Mouse (Mus musculus) spleen, adult 2 months (tissue): ENCODE data around the gene Rbm3. TPM values are rescaled to one million over a fixed set of nuclear protein-coding genes. Genes with fewer than 3 reads are reported as not detected.

Experiments used
- DNase-seq, 2 experiments: peaks; one replicate each; pipeline versions ENCODE4 v3.0.0 to v3.0.0-alpha.2; 2012 to 2021; ENCODE audit warnings: low spot score in 2 of 2, low read depth in 1 of 2
- H3K27ac ChIP-seq: fragments of 200-500 bp; 2 replicates; pipeline ENCODE4 v1.5.1; 2012; ENCODE audit warnings: low read length, inconsistent platforms; ENCODE audit not compliant: insufficient read depth
- H3K27me3 ChIP-seq: fragments of 200-500 bp; 2 replicates; pipeline ENCODE4 v1.6.1; 2012; ENCODE audit warnings: mild to moderate bottlenecking, moderate library complexity, low read length, inconsistent platforms; ENCODE audit not compliant: control insufficient read depth, insufficient read depth
- H3K36me3 ChIP-seq: fragments of 200-500 bp; 2 replicates; pipeline ENCODE4 v1.6.1; 2012; ENCODE audit warnings: mild to moderate bottlenecking, low read length, inconsistent platforms; ENCODE audit not compliant: control insufficient read depth, insufficient read depth
- H3K4me1 ChIP-seq: fragments of 200-500 bp; 2 replicates; pipeline ENCODE4 v1.6.1; 2011; ENCODE audit warnings: inconsistent platforms; ENCODE audit not compliant: control insufficient read depth, insufficient read depth, insufficient read length
- H3K4me3 ChIP-seq: fragments of 200-500 bp; 2 replicates; pipeline ENCODE4 v1.5.1; 2011; ENCODE audit warnings: mild to moderate bottlenecking, inconsistent platforms; ENCODE audit not compliant: insufficient read depth, insufficient read length; ENCODE audit errors: extremely low read depth
- CTCF ChIP-seq: fragments of 200-500 bp; IDR thresholded peaks from 2 replicates; pipeline ENCODE4 v1.5.1; 2011; ENCODE audit warnings: mild to moderate bottlenecking, inconsistent platforms; ENCODE audit not compliant: insufficient read depth, insufficient read length, insufficient replicate concordance; ENCODE audit errors: extremely low read depth
- POLR2A ChIP-seq: fragments of 200-500 bp; IDR thresholded peaks from 2 replicates; pipeline ENCODE4 v1.6.1; 2011; ENCODE audit warnings: low read depth, low read length, inconsistent platforms
- WGBS: fragments of 180-500 bp; shearing (Covaris S2); methylation state at CpG from one replicate; pipeline ENCODE4 v1.1.7; 2018; 5-methylcytosine and 5-hydroxymethylcytosine counted together
- polyA plus RNA-seq: library from polyadenylated mRNA; depleted of rRNA; stranded (reverse); fragments of >200 nt; gene quantifications from 2 replicates; pipeline ENCODE4 v1.2.3, GENCODE M21; 2012

Rbm3 gene
- polyA plus RNA-seq, 1 experiment: 95.6 TPM

- TF ChIP-seq POLR2A (peak; percentile 54), CTCF (no peak)
- H3K27ac ChIP-seq: peak within 1 kb of the TSS; percentile 98
- DNase-seq: peak; percentile 86 to 88
- peaks cover 4% of the 10 kb centered on the region for H3K36me3 ChIP-seq
- peak within 1 kb of the TSS; percentile 87 for H3K4me3 ChIP-seq
- WGBS: 25% methylated on average over 38 of the region's 40 CpGs
- no peaks in the 10 kb centered on the region for H3K27me3 ChIP-seq
- peaks cover 4% of the 10 kb centered on the region; the same call in 1 of the 2 replicates for H3K4me1 ChIP-seq
These were observed 13.4 kb downstream of the Rbm3 start, which contains the start of gene Wdr13 for GRCm38 (mm10) chrX:8132017-8132976. Wdr13 (minus strand) TSS chrX:8132892.

GRCm38 (mm10) chrX:8131393-8131792, 14.3 kb downstream of the Rbm3 start:
- DNase-seq: no peak
- Histone ChIP-seq H3K27ac (peak overlapping the region; percentile 45), H3K4me1 (peaks cover 4% of the 10 kb centered on the region; the same call in 1 of the 2 replicates), H3K4me3 (no peak overlapping the region; the same call in 1 of the 2 replicates), H3K36me3 (peaks cover 4% of the 10 kb centered on the region), H3K27me3 (no peaks in the 10 kb centered on the region)
- 88% methylated on average over 17 of the region's 17 CpGs for WGBS
- TF ChIP-seq POLR2A (no peak), CTCF (no peak)

GRCm38 (mm10) chrX:8125235-8125634, 20.4 kb downstream of the Rbm3 start:
- TF ChIP-seq POLR2A: no peak
- no peak for TF ChIP-seq CTCF
- DNase-seq: no peak
- 85% methylated on average over 7 of the region's 7 CpGs for WGBS
- Histone ChIP-seq H3K27me3 (no peaks in the 10 kb centered on the region), H3K27ac (no peak overlapping the region), H3K4me1 (no peaks in the 10 kb centered on the region), H3K4me3 (no peak overlapping the region), H3K36me3 (peaks cover 9% of the 10 kb centered on the region)

GRCm38 (mm10) chrX:8123821-8124470, 21.7 kb downstream of the Rbm3 start:
- no peak overlapping the region for H3K4me3 ChIP-seq
- no peak for DNase-seq
- TF ChIP-seq POLR2A (no peak), CTCF (no peak)
- WGBS: 81% methylated on average over 6 of the region's 6 CpGs
- no peak overlapping the region for H3K27ac ChIP-seq
- no peaks in the 10 kb centered on the region for H3K27me3 ChIP-seq
- peaks cover 7% of the 10 kb centered on the region for H3K36me3 ChIP-seq
- H3K4me1 ChIP-seq: no peaks in the 10 kb centered on the region

GRCm38 (mm10) chrX:8117264-8117663, 28.4 kb downstream of the Rbm3 start:
- no peak overlapping the region for H3K4me3 ChIP-seq
- TF ChIP-seq CTCF (no peak), POLR2A (no peak)
- no peak overlapping the region for H3K27ac ChIP-seq
- no peaks in the 10 kb centered on the region for H3K36me3 ChIP-seq
- no peaks in the 10 kb centered on the region for H3K4me1 ChIP-seq
- H3K27me3 ChIP-seq: no peaks in the 10 kb centered on the region
- DNase-seq: no peak

- no peak for DNase-seq
- WGBS: 55% methylated on average over 4 of the region's 4 CpGs
- TF ChIP-seq POLR2A: no peak
- no peak for TF ChIP-seq CTCF
- Histone ChIP-seq H3K36me3 (no peaks in the 10 kb centered on the region), H3K27me3 (no peaks in the 10 kb centered on the region), H3K4me3 (no peak overlapping the region), H3K4me1 (no peaks in the 10 kb centered on the region), H3K27ac (no peak overlapping the region)
These were observed 30.4 kb downstream of the Rbm3 start for GRCm38 (mm10) chrX:8115275-8115674.

- Histone ChIP-seq H3K27me3 (no peaks in the 10 kb centered on the region), H3K27ac (no peak overlapping the region), H3K4me1 (no peaks in the 10 kb centered on the region), H3K36me3 (no peaks in the 10 kb centered on the region), H3K4me3 (no peak overlapping the region)
- TF ChIP-seq POLR2A (no peak), CTCF (no peak)
- DNase-seq: no peak
- 85% methylated on average over 3 of the region's 3 CpGs for WGBS
These were observed 40.7 kb downstream of the Rbm3 start for GRCm38 (mm10) chrX:8105019-8105418.
